Mouse (Mus musculus): ENCODE results near the gene Gnptg. TPM values are rescaled to one million over a fixed set of nuclear protein-coding genes. Genes with fewer than 3 reads are reported as not detected.
A peak's percentile ranks its signal among the peaks of the same experiment; 100 is the strongest.
"Not testable (repeated sequence)": the region's sequence is repeated elsewhere in the genome, so short reads cannot be mapped to it uniquely, and the experiment has no call there.

The Gnptg gene
- polyA plus RNA-seq, 1 experiment: 55.6 TPM

DNA sequence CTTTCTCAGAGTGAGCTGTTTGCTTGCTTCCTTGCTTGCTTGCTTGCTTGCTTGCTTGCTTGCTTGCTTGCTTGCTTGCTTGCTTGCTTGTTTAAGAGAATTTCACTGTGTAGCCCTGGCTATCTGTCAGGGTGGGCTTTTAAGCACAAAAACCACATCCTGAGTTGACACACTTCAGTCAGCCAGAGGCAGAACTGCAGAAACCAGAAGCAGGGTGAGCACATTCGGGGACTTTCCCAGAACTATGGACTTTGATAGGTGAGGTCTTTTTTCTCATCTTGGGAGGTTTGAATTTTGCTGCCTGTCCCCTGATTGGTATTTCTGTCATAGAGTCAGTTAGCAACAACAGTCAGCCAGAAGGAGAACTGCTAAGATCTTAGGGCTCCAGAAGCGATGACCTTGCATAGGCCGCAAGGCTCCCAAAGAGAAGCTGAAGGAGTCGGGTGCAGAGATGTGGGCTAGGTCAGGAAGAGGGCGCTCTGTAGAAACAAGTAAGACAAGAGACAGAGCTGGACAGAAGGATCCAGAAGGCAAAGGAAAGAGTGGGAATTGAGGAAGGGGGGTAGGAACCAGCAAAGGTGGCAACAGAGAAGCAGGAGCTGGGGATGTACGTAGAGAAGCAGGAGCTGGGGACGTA is 15.2 kb downstream of the Gnptg start:
- Histone ChIP-seq H3K4me1 (ENCODE audit: control insufficient read depth, insufficient read depth, low read length) (peaks cover 11% of the 10 kb centered on the region), H3K4me3 (replicated peaks; ENCODE audit: extremely low read depth, low read depth, low read length) (no peak overlapping the region)
- DNase-seq: no peak
- TF ChIP-seq CTCF (IDR thresholded peaks at IDR 0.05; ENCODE audit: insufficient read depth, low read length) (no peak), POLR2A (IDR thresholded peaks at IDR 0.05; ENCODE audit: borderline replicate concordance, extremely low read depth, low read depth, low read length) (no peak)
- 89% methylated on average over 7 of the region's 7 CpGs for WGBS

DNA sequence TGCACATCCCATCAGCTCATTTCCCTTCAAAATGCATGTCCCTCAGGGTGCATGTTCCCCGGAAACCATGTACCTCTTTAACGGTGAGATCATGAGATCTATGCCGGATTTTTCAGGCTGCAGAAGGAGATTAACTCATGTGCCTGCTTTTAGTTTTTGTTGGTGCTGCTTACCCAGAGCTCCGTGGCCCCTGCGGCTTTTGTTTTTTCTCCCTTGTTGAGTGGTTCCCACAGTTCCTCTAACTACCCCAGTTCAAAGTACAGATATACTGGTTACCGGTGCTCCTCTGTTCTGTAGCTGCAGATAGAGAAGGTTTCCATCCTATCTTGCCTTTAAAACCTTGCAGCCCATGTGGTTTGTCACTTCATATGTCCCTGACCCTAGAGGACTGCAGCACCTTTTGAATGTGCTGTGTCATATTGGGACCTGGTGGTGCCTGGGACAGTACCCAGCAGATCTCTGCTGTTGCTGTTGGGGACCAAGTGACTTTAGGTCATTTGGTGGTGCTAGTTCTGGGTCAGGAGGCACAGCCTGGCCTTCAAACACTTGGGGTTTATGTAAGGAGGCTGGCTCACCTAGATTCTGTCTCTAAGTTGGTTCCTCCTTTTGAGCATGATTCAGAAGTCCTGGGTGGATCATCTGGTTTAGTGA is 16.8 kb downstream of the Gnptg start:
- TF ChIP-seq CTCF (IDR thresholded peaks at IDR 0.05; ENCODE audit: insufficient read depth, low read length): no peak
- Histone ChIP-seq H3K4me3 (replicated peaks; ENCODE audit: extremely low read depth, low read depth, low read length) (no peak overlapping the region), H3K4me1 (ENCODE audit: control insufficient read depth, insufficient read depth, low read length) (peaks cover 11% of the 10 kb centered on the region)
- DNase-seq: no peak
- WGBS: 52% methylated on average over 6 of the region's 6 CpGs

DNA sequence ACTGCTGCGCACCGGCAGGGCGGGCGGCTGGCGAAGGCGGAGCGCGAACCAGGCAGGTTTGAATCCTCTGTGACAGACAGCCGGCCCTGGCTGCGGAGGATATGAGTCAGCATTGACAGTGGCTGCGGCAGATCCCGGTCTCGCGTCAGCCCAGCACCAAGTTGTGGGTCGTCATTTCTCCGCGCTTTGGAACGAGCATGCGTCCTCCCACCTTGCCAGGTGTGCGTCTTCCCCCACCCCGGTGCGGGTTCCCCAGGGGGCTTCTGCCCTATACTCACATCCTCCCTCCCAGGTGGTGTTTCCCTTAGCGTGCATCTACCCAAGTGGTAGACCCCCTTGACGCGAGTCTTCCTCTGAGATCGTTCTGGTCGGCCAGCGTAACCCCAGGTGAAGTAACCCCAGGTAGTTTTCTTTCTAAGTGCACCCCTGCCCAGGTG is 17.4 kb downstream of the Gnptg start:
- 29% methylated on average over 17 of the region's 28 CpGs for WGBS
- not testable (repeated sequence) for H3K4me3 ChIP-seq (replicated peaks; ENCODE audit: extremely low read depth, low read depth, low read length)
- DNase-seq: peak; percentile 18
- peaks cover 11% of the 10 kb centered on the region for H3K4me1 ChIP-seq (ENCODE audit: control insufficient read depth, insufficient read depth, low read length)

DNA sequence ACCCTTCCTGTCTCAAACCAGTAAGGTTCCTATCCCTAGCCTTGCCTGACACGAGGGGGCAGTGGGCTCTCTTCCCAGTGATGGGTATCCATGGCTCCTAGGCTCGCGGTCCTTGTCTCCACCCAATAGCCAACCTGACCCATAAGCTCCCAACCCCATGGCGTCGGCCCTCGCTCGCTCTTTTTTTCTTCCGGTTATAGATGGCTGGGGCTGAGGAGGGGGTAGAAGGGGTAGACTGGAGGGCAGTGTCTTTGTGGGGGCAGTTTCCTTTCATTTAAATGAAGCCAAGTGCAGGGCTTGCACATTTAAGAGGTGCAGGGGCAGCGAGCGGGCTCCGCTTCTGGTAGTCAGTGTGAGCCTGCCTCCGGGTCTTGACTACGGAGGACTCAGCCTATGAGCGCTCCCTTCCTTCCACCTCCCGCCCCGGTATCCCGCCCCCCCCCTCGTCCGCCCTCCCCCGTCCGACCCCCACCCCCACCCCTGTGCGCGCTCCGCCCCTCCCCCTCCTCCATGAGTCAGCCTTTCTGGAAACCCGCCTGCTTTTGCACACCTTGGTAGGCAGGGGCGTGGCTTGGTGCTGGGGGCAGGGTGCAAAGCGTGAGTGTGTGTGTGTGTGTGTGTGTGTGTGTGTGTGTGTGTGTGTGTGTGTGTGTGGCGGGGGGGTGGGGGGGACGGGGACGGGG is 18.0 kb downstream of the Gnptg start:
- peaks cover 11% of the 10 kb centered on the region for H3K4me1 ChIP-seq (ENCODE audit: control insufficient read depth, insufficient read depth, low read length)
- no peak for TF ChIP-seq POLR2A (IDR thresholded peaks at IDR 0.05; ENCODE audit: borderline replicate concordance, extremely low read depth, low read depth, low read length)
- TF ChIP-seq CTCF (IDR thresholded peaks at IDR 0.05; ENCODE audit: insufficient read depth, low read length): no peak
- peak; percentile 56 for DNase-seq
- H3K4me3 ChIP-seq (replicated peaks; ENCODE audit: extremely low read depth, low read depth, low read length): peak overlapping the region; percentile 52
- WGBS: 11% methylated on average over 21 of the region's 30 CpGs

DNA sequence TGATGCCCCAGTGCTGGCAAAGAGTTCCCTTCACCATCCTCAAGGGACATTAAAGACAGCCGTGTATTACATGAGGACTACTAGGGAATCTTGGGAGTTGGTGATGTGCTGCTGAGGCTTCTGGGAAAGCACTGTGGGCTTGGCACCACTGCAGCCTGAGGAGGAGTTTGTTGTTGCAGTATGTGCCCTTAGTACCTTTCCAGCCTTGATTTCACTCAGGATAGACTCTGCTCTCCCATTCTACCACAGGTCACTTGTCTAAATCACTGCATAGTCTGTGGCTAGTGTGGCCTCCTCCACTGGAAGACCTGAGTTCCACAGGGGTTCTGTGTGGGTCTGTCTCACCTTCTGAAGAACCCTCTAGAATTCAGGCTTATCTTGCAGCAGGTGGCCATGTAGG is 19.2 kb downstream of the Gnptg start:
- TF ChIP-seq POLR2A (IDR thresholded peaks at IDR 0.05; ENCODE audit: borderline replicate concordance, extremely low read depth, low read depth, low read length) (no peak), CTCF (IDR thresholded peaks at IDR 0.05; ENCODE audit: insufficient read depth, low read length) (no peak)
- WGBS: 71% methylated on average over 1 of the region's 1 CpGs
- Histone ChIP-seq H3K4me3 (replicated peaks; ENCODE audit: extremely low read depth, low read depth, low read length) (no peak overlapping the region), H3K4me1 (ENCODE audit: control insufficient read depth, insufficient read depth, low read length) (peaks cover 11% of the 10 kb centered on the region)
- DNase-seq: no peak

DNA sequence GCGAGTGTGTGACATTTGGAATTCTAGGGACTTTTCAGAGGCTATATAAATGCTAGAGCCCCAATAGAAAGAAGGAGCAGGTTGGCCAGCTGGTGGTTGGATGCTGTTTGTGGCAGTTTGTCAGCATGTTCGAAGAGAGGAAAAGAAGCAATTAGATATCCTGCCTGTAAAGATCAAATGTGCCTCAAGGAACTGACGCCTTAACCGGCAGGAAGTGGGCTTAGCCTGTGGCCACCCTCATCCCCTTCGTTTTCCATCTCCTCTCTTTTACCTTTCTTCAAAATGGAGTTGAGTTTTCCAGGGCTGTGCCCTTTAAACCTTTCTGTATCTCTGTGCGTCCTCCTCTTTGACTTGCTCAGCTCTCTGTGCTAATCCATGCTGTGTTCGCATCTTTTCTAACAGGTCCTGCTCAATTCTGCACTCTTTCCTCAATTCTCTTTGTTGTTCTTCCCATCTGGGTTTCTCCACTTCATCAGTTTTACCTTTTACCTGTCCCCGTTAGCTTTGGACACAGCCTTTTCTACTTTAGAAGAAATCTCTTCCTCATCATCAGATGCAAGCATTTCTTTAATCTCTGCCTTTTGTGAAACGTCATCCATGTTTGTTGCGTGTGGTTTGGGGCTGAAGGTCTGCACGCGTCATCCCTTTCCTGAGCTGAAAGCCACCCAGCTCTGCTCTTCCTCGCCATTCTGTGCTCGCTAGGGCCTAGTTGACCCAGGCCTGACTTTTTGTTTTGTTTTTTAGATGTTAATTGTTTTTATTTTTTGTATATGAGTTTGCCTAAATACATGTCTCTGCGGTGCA is 20.2 kb downstream of the Gnptg start:
- DNase-seq: no peak
- no peak for TF ChIP-seq CTCF (IDR thresholded peaks at IDR 0.05; ENCODE audit: insufficient read depth, low read length)
- no peak for TF ChIP-seq POLR2A (IDR thresholded peaks at IDR 0.05; ENCODE audit: borderline replicate concordance, extremely low read depth, low read depth, low read length)
- Histone ChIP-seq H3K4me1 (ENCODE audit: control insufficient read depth, insufficient read depth, low read length) (peaks cover 11% of the 10 kb centered on the region), H3K4me3 (replicated peaks; ENCODE audit: extremely low read depth, low read depth, low read length) (no peak overlapping the region)
- 88% methylated on average over 15 of the region's 15 CpGs for WGBS

DNA sequence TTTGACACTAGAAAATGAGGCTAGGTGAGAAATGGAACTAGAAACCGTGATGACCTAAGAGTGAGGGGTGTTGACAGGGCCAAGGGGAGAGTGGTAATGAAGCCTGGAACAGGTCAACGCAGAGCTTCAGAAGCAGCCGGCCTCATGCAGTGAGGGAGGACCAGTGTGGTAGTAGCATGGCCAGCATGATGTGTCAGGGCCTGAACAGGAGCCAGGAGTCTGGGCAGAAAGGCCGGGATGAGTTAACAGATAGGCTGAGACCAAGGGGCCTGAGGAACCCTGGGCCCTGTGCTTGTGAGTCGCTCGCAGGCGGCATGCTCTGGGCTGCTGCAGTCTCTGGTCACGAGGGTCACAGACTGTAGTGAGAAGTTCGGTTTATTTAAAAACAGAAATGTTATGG is 21.0 kb downstream of the Gnptg start:
- Histone ChIP-seq H3K4me3 (replicated peaks; ENCODE audit: extremely low read depth, low read depth, low read length) (no peak overlapping the region), H3K4me1 (ENCODE audit: control insufficient read depth, insufficient read depth, low read length) (peaks cover 11% of the 10 kb centered on the region)
- no peak for DNase-seq
- TF ChIP-seq POLR2A (IDR thresholded peaks at IDR 0.05; ENCODE audit: borderline replicate concordance, extremely low read depth, low read depth, low read length) (no peak), CTCF (IDR thresholded peaks at IDR 0.05; ENCODE audit: insufficient read depth, low read length) (no peak)
- 91% methylated on average over 9 of the region's 9 CpGs for WGBS

DNA sequence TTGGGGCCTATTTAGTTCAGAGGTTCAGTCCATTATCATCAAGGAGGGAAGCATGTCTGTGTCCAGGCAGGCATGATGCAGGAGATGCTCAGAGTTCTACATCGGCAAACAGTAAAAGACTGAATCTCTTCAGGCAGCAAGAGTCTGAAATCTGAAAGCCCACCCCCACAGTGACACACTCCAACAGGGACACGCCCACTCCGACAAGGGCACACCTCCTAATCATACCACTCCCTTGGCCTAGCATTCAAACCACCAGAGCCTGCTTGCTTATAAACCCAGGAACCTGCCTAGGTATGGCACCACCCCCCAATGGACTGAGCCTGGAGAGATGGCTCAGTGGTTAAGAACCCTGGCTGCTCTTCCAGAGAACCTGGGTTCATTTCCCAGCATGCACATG is 24.5 kb downstream of the Gnptg start:
- DNase-seq: no peak
- WGBS: 84% methylated on average over 3 of the region's 3 CpGs
- TF ChIP-seq CTCF (IDR thresholded peaks at IDR 0.05; ENCODE audit: insufficient read depth, low read length) (no peak), POLR2A (IDR thresholded peaks at IDR 0.05; ENCODE audit: borderline replicate concordance, extremely low read depth, low read depth, low read length) (no peak)
- Histone ChIP-seq H3K4me1 (ENCODE audit: control insufficient read depth, insufficient read depth, low read length) (no peaks in the 10 kb centered on the region), H3K4me3 (replicated peaks; ENCODE audit: extremely low read depth, low read depth, low read length) (no peak overlapping the region)

DNA sequence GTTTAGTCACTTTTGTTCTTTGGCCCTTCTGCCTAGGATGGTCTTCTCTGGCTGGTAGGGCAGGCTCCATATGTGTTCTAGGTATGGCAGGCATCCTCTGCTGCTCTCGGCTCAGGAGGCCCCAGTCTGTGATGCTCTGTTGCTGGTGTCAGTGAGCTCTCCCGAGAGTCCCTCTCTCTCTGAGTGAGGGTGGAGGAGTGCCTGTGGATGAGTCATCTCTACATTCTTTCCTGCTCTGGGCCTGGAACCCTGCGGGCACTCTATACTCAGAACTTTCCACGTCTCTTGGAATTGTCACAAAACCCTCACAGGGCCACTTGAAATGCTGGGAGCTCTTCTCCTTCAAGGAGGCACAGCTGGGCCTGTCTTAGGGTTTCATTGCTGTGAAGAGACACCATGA is 28.2 kb downstream of the Gnptg start:
- no peak for DNase-seq
- Histone ChIP-seq H3K4me3 (replicated peaks; ENCODE audit: extremely low read depth, low read depth, low read length) (no peak overlapping the region), H3K4me1 (ENCODE audit: control insufficient read depth, insufficient read depth, low read length) (no peaks in the 10 kb centered on the region)
- WGBS: 63% methylated on average over 4 of the region's 4 CpGs
- no peak for TF ChIP-seq CTCF (IDR thresholded peaks at IDR 0.05; ENCODE audit: insufficient read depth, low read length)
- TF ChIP-seq POLR2A (IDR thresholded peaks at IDR 0.05; ENCODE audit: borderline replicate concordance, extremely low read depth, low read depth, low read length): no peak

Data from lung, adult 2 months (tissue).